ENCODE assay signal across 7 mouse cellular contexts in the genomic region with DNA sequence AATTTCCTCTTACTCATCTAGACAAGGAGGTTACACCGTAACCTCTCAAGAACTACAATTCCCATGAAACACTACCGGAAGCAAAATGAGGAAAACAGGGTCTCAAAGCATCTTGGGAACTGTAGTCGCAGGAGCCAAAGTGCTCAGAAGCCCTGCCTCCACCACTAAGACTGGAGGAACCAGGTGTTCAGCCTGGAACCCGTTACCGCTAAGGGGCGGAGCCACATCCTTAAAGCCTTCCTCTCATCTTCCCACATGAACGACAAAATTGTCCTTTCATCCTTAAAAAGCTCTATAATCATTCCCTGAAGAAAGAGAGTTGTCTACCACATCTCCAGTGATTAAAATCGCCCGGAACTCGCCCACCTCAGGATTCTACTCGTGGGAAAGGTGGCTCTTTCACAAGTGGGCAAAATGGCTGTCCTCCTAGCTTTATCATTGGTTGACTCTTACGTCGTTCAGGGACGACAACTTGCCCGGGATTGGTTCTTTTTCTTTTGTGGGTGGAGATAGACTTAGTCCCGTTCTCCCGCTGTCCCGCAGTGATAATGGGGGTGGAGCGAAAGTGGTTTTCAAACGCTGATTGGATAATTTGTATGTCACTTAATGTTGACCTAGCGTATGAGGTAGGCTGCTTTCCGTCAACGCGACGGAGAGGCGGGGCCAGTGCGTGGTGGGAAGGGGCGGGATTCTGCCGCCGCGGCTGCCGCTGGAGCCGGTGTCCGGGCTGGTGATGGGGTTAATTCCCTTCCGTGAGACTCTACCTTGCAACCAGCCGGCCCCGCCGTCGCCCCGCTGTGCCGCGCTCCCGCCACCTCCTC. TPM values are rescaled to one million over a fixed set of nuclear protein-coding genes. Genes with fewer than 3 reads are reported as not detected.
DNase-seq lines count a peak whose midpoint lies in the region; ATAC-seq lines count a peak whose summit lies in the region.

A gene (minus strand): TSS at position 407 of the 821 bp plus-strand sequence.
A gene (plus strand): TSS at position 661 of the 821 bp plus-strand sequence.

- peak; percentile 96 for DNase-seq in adrenal gland, postnatal 14 days
- DNase-seq in embryonic facial prominence, embryonic 11.5 days (ENCODE audit: low spot score), result peak; percentile 99
- peak; percentile 99 for DNase-seq in kidney, adult 11 months
- DNase-seq in limb, embryonic 10.5 days (ENCODE audit: low spot score), result peak; percentile 89
- peak; percentile 91 for DNase-seq in spleen, adult 12 weeks (ENCODE audit: low spot score)

- peak; percentile 95 for ATAC-seq in embryonic facial prominence, embryonic 11.5 days (replicated peaks; ENCODE audit: insufficient number of reproducible peaks, low FRiP score, low TSS enrichment, low read depth)
- peak; percentile 86 for ATAC-seq in granulocyte monocyte progenitor cell, adult 5-6 weeks (replicated peaks; ENCODE audit: poor library complexity, severe bottlenecking)
- peak; percentile 97 for ATAC-seq in midbrain, embryonic 13.5 days

- WGBS in embryonic facial prominence, embryonic 11.5 days, result under 1% methylated on average over 43 of the region's 43 CpGs
- WGBS in limb, embryonic 10.5 days, result under 1% methylated on average over 43 of the region's 43 CpGs
- under 1% methylated on average over 41 of the region's 43 CpGs for WGBS in midbrain, embryonic 13.5 days

- no peaks in the 10 kb centered on the region for H3K36me3 ChIP-seq in embryonic facial prominence, embryonic 11.5 days (replicated peaks; ENCODE audit: control insufficient read depth, insufficient read depth, low read depth, low read length)
- no peaks in the 10 kb centered on the region for H3K36me3 ChIP-seq in limb, embryonic 10.5 days
- no peaks in the 10 kb centered on the region for H3K36me3 ChIP-seq in midbrain, embryonic 13.5 days

- H3K4me2 ChIP-seq in embryonic facial prominence, embryonic 11.5 days (ENCODE audit: low read depth, low read length), result peak within 1 kb of the TSS; percentile 49
- peak within 1 kb of the TSS; percentile 74 for H3K4me2 ChIP-seq in midbrain, embryonic 13.5 days (replicated peaks)

- H3K27ac ChIP-seq in embryonic facial prominence, embryonic 11.5 days (replicated peaks; ENCODE audit: low read depth, low read length), result peak within 1 kb of the TSS; percentile 85
- H3K27ac ChIP-seq in limb, embryonic 10.5 days, result peak within 1 kb of the TSS; percentile 93
- peak within 1 kb of the TSS; percentile 96 for H3K27ac ChIP-seq in midbrain, embryonic 13.5 days

- no peaks in the 10 kb centered on the region for H3K27me3 ChIP-seq in embryonic facial prominence, embryonic 11.5 days (ENCODE audit: control insufficient read depth, insufficient read depth, low read length)
- no peaks in the 10 kb centered on the region for H3K27me3 ChIP-seq in limb, embryonic 10.5 days (ENCODE audit: low read depth, poor library complexity, severe bottlenecking)
- H3K27me3 ChIP-seq in midbrain, embryonic 13.5 days, result no peaks in the 10 kb centered on the region

- peak within 1 kb of the TSS; percentile 87 for H3K9ac ChIP-seq in embryonic facial prominence, embryonic 11.5 days (replicated peaks; ENCODE audit: low read length)
- peak within 1 kb of the TSS; percentile 94 for H3K9ac ChIP-seq in midbrain, embryonic 13.5 days (replicated peaks)

- peak within 1 kb of the TSS; percentile 89 for H3K4me3 ChIP-seq in embryonic facial prominence, embryonic 11.5 days (ENCODE audit: low read depth, low read length)
- H3K4me3 ChIP-seq in limb, embryonic 10.5 days, result peak within 1 kb of the TSS; percentile 94
- H3K4me3 ChIP-seq in midbrain, embryonic 13.5 days (replicated peaks), result peak within 1 kb of the TSS; percentile 97

- H3K4me1 ChIP-seq in embryonic facial prominence, embryonic 11.5 days (ENCODE audit: control insufficient read depth, insufficient read depth, low read length), result no peaks in the 10 kb centered on the region
- H3K4me1 ChIP-seq in limb, embryonic 10.5 days, result peaks cover 10% of the 10 kb centered on the region
- H3K4me1 ChIP-seq in midbrain, embryonic 13.5 days (replicated peaks), result peaks cover 23% of the 10 kb centered on the region

- no peaks in the 10 kb centered on the region for H3K9me3 ChIP-seq in embryonic facial prominence, embryonic 11.5 days (replicated peaks; ENCODE audit: control insufficient read depth, low read length)
- H3K9me3 ChIP-seq in limb, embryonic 10.5 days (replicated peaks), result no peaks in the 10 kb centered on the region
- H3K9me3 ChIP-seq in midbrain, embryonic 13.5 days, result no peaks in the 10 kb centered on the region

RNA-seq across cellular contexts. Expression of the first gene that starts in this region (rescaled TPM):
- 5.1 and 6.0 TPM in 2 replicates for total RNA-seq in adrenal gland, postnatal 14 days (2021)
- 14.1 and 17.5 TPM in 2 replicates for polyA plus RNA-seq in embryonic facial prominence, embryonic 11.5 days (2014; fragmentation: Nextera tagmentation; extraction: Ambion mirVana)
- total RNA-seq in granulocyte monocyte progenitor cell, adult 5-6 weeks (2014; fragmentation: Nextera tagmentation), result 18.3 and 18.4 TPM in 2 replicates
- total RNA-seq in granulocyte monocyte progenitor cell, adult 5-6 weeks (2017), result 15.8 and 21.6 TPM in 2 replicates
- 12.5 and 16.6 TPM in 2 replicates for polyA plus RNA-seq in limb, embryonic 10.5 days (2016; fragmentation: Nextera tagmentation; extraction: Ambion mirVana)
- 6.1 and 6.2 TPM in 2 replicates for polyA plus RNA-seq in midbrain, embryonic 13.5 days (2015; fragmentation: Nextera tagmentation; extraction: Ambion mirVana)

RNA-seq across cellular contexts. Expression of the second gene that starts in this region (rescaled TPM):
- total RNA-seq in adrenal gland, postnatal 14 days (2021), result 67.1 and 75.3 TPM in 2 replicates
- polyA plus RNA-seq in embryonic facial prominence, embryonic 11.5 days (2014; fragmentation: Nextera tagmentation; extraction: Ambion mirVana), result 87.3 and 93.8 TPM in 2 replicates
- 163 and 173 TPM in 2 replicates for total RNA-seq in granulocyte monocyte progenitor cell, adult 5-6 weeks (2014; fragmentation: Nextera tagmentation)
- total RNA-seq in granulocyte monocyte progenitor cell, adult 5-6 weeks (2017), result 42.9 and 58.8 TPM in 2 replicates
- 77.1 and 86.2 TPM in 2 replicates for polyA plus RNA-seq in limb, embryonic 10.5 days (2016; fragmentation: Nextera tagmentation; extraction: Ambion mirVana)
- 108 and 115 TPM in 2 replicates for polyA plus RNA-seq in midbrain, embryonic 13.5 days (2015; fragmentation: Nextera tagmentation; extraction: Ambion mirVana)

Comparison
In these comparisons a context has a peak if more than half of its experiments do, and no peak if none do; other contexts are left out.
1. Peak in every context shown above with its lines: DNase-seq, ATAC-seq, H3K4me3 ChIP-seq and H3K27ac ChIP-seq.